Mouse (Mus musculus) adrenal gland, postnatal 36 days (tissue): ENCODE measurements around the gene Glra4. TPM values are rescaled to one million over a fixed set of nuclear protein-coding genes. Genes with fewer than 3 reads are reported as not detected.

Experiments used
- DNase-seq, 2 experiments: peaks; one replicate each; pipeline ENCODE4 v3.0.0; 2021; ENCODE audit warnings: mixed read lengths in 1 of 2
- long read RNA-seq, 2 experiments: library from polyadenylated mRNA; stranded (forward); transcript quantifications; one replicate each; pipeline ENCODE4 v2.0.0; 2021; ENCODE audit warnings: borderline sequencing depth in 2 of 2
- total RNA-seq, 2 experiments: library from RNA; stranded (reverse); gene quantifications; 2 replicates each; pipeline ENCODE4 v1.2.3; 2021

Gene Glra4
- under 1 TPM in 1 of 2 experiments, not detected in 1; 0.26 TPM for total RNA-seq
- long read RNA-seq, experiment 1, result 0 reads
- long read RNA-seq, experiment 2, result 0 reads

- no peak for DNase-seq
Measured at GRCm38 (mm10) chrX:136780041-136780440, at the start of gene Glra4. Gene Glra4 (minus strand): TSS chrX:136780141.

DNA sequence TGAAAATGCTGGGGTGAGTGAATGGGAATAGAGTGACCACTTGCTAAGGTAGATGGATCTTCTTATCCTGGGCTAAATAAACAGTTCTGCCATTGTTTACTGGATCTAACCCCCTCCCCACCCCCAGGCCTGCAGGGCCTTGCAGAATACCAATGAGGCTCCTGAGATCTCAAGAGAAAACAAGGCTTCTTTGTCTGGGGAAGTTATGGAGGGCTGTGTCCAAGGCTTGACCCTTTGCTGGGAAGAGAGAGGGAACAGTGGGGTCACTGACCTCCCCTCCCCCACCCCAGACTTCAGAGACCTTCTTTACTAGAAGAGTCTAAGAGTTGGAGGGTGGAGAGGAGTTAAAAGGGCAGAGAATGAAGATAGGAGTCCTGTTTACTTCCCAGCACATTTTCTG is 48.7 kb upstream of the Glra4 start:
- no peak for DNase-seq

GRCm38 (mm10) chrX:136825016-136825415 is 45.1 kb upstream of the Glra4 start:
- no peak for DNase-seq

DNA sequence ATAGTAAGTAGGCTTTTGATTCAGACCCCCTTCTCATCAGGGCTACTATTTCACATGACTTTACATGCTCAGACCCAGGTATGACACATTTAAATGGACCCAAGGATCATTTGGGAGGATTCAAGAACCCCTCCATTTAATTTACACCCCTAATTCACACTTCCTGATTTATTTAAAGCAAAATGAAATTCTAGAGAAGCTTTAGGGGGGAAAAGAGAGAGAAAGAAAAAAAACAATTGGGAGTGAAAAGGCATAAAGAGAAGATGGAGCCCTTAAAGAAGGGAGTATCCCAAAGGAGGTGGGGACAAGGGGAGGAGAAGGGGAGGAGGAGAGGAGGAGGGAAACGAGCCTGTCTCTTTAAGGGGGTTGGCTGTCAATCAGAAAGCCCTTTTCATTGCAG is 42.4 kb upstream of the Glra4 start, which contains the start of gene Plp1:
Gene Plp1, plus strand, starts transcription at position 301 of the 400 bp plus-strand sequence.
- DNase-seq, result no peak

- peak; percentile 68 to 76 for DNase-seq
Measured at GRCm38 (mm10) chrX:136820250-136820649, 40.3 kb upstream of the Glra4 start.

DNA sequence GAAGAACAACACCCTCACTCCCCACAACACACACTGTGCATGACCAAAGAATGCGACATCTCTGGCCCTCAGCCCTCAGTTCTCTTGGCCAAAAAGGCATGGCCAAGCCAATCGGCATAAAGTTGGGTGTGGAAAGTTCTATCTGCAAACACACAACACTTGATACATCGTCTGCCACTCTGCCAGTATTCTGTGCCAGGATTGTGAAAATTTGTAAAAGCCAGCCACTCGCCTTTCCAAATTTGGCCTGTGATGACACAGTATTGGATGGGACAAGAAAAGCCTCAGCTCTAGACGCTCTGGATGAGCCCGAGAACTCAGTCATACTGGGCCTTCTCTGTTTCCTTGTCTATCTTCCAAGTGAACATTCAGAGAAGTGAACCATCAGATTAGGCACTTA is 39.8 kb upstream of the Glra4 start:
- peak in 1 of 2 experiments; percentile 2 for DNase-seq

GRCm38 (mm10) chrX:136797223-136797622 is 17.3 kb upstream of the Glra4 start:
- no peak for DNase-seq

DNA sequence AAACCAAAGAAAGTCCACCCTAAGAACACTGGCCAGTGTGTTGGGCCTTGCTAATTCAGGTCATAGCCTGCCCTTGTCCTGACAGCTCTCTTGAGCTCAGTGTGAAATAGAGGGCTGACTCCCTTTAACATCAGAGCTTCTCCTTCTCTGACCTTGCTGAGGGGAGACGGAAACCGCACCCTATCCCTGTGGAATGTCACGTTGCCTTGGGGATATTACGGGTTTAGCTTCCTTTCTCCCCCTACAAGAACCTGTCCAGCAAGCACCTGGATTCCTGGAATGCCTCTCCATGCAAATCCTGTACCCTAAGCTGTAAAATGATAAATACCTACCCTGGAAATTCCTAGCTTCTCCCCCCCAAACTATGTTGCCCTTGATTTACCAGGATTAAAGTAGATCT is 9.5 kb upstream of the Glra4 start:
- DNase-seq, result no peak

GRCm38 (mm10) chrX:136779262-136779661 is 679 bp downstream of the Glra4 start:
- DNase-seq, result no peak

DNA sequence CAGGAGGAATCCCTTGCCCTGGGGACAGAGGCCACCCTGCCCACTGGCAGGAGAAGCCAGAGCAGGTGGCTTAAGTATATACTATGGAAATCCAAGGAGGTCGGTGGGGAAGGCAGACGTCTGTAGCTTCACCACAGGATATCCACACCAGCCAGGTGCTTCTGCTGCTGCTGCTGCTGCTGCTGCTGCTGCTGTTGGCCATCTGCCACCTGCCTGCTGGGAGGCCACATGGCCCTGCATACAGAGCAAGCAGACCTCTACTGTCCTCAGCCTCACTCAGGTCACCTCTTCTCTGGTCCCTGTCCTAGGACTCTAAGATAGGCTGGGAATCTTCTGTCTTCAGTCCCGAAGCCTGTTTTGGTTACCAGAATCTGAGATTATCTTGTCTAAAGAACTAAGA is 1.9 kb downstream of the Glra4 start:
- DNase-seq, result no peak

GRCm38 (mm10) chrX:136773035-136773434 is 6.9 kb downstream of the Glra4 start:
- no peak for DNase-seq

GRCm38 (mm10) chrX:136761103-136762074 is 18.6 kb downstream of the Glra4 start:
- no peak for DNase-seq

- DNase-seq, result no peak
Measured at GRCm38 (mm10) chrX:136755464-136755863, 24.5 kb downstream of the Glra4 start.

GRCm38 (mm10) chrX:136749329-136749728 is 30.6 kb downstream of the Glra4 start:
- DNase-seq, result no peak

DNA sequence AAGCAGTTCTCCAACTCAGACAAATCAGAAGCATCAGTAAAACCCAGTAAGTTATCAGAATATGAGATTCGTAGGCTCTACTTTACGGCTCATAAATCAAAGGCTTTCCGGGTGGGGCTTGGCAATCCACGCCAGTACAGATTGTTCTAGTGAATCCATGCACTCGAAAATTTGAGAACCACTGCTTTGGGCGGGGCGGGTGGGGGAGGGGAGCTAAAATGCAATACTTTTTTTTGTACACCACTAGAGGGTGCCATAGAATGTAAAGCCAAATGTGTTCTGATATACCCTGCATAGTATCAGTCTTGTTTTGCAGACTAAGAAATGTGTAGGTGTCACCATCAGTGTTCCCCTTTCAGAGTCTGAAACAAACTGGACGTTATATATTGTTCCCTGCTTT is 35.3 kb downstream of the Glra4 start:
- DNase-seq, result no peak

DNA sequence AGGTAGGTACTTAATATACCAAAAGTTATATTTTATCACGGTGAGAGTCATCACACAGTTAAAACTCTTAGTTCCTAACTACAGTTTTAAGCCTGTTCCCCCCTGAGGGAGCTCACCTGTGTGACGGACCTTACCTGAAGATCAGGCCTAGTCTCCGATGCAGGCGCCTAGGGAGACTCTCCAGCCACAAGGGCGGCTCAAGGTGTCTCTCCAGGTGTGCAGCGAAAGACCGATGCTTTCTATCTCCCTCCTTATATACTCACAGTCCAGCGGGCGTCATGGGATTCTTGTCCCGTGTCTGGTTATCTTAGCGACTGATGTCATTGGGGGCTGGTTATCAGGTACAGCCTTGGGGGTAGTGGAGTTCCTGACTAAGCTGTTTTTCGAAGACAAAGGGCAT is 36.5 kb downstream of the Glra4 start, which contains the start of gene Morf4l2:
Gene Morf4l2, minus strand, starts transcription at position 232 of the 400 bp plus-strand sequence.
- DNase-seq, result no peak

DNA sequence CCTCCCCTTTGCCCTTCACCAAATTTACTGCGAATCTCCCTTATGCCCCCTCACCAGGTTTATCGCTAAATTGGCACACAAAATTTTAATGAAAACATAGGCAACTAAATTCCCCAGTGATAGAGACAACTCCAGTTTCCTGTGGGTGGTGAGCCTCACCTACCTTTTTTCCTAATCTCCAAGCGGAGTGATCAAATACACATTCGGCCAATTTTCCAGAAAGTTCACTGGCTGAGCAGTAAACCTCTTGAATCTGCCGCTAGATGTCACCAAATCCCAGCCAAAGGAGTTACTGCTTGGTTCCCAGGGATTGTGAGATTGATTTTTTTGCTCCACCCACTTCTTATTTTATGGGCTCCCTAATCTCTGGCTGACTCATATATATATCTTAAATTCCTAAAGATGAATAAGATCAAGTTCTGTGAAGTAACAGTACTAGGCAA is 37.3 kb downstream of the Glra4 start:
- DNase-seq, result peak; percentile 47 to 75

DNA sequence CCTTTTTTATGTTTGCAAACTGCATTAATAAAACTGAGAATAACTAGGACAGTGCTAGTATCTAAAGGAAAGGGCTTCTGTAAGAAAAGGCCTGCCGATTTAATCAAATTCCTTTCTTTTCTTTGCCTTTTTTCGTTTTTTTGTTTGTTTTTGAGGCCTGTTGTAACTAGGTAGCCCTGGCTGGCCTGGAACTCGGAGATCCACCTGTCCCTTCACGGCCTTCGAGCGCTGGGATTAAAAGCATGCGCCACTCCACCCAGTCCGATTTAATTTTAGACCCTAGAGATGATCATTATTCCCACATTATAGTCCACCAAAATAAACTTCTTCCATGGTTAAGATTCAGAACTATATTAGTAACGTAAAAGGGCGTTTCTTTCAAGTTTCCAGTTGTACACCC is 37.7 kb downstream of the Glra4 start:
- DNase-seq, result no peak

DNA sequence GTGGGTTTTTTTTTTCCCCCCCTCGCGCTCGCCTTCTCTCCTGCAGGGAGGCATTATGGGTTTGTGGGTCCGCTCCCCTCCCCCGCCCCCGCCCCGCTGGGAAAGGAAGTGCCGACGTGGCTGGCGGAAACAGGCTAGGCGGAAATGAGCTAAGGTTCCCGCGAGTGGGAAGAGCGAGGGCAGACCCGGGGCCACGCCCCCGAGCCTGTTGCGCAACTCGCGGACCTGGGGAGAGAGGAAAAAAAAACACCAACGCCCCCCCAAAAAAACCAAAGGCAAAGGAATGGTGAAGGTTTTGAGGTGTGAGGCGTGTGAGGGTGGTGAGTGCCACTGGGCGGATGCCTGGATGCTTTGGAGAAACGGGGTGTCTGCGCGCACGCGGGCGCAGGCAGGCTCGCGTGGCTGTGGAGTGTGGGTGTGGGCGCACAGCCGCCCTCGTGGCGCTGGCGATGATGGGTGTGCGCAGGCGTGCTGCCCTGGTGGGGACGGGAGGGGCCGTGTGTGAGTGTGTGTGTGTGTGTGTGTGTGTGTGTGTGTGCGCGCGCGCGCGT is 38.2 kb downstream of the Glra4 start:
- peak; percentile 89 to 92 for DNase-seq

DNA sequence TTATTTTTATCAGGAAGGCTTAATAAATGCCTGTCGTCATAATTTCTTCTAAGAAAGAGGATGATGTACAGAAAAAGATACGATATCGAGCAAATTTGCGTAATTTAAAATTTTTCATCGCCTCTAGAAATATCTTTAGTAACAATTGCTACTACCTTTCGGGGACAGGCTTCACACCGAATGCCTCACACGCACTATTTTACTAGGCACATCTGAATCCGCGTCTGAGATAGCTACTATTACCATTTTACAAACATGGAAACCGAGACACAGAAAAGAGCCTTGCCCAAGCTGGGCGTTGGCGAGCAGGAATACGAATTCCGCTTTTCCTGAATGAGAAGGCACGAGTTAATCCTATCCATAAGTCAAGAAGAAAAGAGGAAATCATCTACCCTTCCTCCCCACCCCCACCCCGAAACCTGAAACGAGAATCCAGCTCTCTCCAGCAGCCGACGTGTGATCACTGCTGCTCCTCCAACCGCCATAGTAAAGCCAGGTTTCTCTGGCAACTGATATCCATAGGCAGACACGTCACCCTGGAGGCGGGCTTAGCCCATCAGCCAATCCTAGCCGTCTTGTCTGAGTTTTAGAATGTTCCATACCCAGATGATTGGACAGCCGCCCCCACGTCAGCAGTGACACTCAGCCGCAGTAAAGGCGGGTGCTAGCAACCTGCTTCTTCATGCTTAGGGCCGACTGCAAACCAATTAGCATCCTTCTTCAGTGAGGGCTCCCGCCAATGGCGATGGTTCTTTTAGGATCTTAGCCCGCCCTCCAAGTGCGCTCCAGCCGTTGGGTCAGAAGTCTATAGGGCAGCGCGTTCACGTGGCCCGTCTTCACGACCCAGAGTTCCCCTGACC is 38.9 kb downstream of the Glra4 start:
- peak; percentile 91 to 92 for DNase-seq

DNA sequence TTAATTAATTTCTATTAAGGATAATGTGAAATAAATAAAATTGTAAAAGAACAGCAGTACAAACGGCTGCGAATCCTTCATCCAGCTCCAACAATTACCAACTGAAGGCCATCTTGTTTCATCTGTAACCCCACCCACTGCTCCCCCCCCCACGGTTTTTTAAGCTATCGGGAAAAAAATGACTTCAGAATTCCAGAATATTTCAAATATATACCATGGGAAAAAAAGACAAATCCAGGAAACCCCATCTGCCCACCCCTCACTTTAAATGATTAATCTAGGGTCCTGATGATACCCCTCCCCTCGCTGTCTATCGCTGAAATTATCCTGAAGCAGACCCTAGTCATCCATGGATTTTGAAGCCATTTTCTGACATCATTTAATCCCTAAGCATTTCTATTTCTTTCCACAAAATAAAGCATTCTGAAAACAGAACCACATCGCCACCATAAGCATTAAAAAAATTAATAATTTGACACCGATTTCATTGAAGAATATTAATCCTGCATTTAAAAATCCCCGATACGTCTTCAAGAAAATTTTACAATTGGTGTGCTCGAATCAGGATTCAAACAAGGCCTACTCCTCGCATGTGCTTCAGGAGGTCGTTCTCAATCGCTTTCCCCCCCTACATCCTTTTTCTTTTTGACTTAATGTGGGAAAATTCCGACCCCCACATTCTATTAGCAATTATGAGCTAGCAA is 39.7 kb downstream of the Glra4 start:
- DNase-seq, result no peak

DNA sequence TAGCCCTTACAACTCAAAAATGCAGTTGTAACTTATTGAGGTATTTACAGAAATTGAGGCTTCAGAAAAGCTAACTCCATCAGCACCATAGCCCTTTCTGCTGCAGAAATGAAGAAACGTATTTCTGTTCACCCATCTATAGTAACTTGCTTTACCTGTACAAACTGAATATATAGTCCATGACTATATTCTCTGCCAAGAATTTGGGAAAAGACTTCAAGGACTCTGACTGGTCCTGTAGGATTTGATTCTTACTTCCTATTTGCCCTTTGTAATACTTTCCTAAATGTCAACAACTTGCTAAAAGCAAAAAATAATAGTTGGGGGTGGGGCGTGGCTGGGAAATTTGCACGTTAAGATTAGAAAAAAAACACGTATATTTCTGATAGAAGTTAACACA is 47.9 kb downstream of the Glra4 start:
- DNase-seq, result no peak
